Mouse (Mus musculus) MEL (cell line): ENCODE measurements at regions not wholly inside any gene's neighbourhood (a gene's known extent, or its start where the extent isn't known, plus 50 kb on each side); places are given as distances from the start of the nearest gene placed in this dataset.

Experiments used
- CTCF ChIP-seq, 3 experiments: IDR thresholded peaks in 2 of 3; conservative IDR thresholded peaks in 1 of 3; 2 replicates each; pipeline ENCODE4 v1.5.1; 2011 to 2012; ENCODE audit warnings: low read length in 3 of 3, low read depth in 2 of 3, mild to moderate bottlenecking in 2 of 3, improper control_type of control experiment in 1 of 3, inconsistent platforms in 1 of 3, mixed read lengths in 1 of 3, moderate library complexity in 1 of 3; ENCODE audit not compliant: control insufficient read depth in 1 of 3, insufficient read depth in 1 of 3, poor library complexity in 1 of 3, severe bottlenecking in 1 of 3
- HCFC1 ChIP-seq: IDR thresholded peaks from 2 replicates; pipeline ENCODE4 v1.6.1; 2012; ENCODE audit warnings: low read depth, mild to moderate bottlenecking, inconsistent platforms, low read length, improper control_type of control experiment, moderate library complexity
- MEF2A ChIP-seq: IDR thresholded peaks from 2 replicates; pipeline ENCODE4 v1.6.1; 2014; ENCODE audit warnings: low read depth, mild to moderate bottlenecking, inconsistent platforms, low read length, improper control_type of control experiment; ENCODE audit not compliant: poor library complexity, insufficient replicate concordance, severe bottlenecking; ENCODE audit errors: extremely low read depth
- POLR2A ChIP-seq, 2 experiments: IDR thresholded peaks; 2 replicates each; pipeline ENCODE4 v1.6.1; 2011 to 2012; ENCODE audit warnings: low read length in 2 of 2, mild to moderate bottlenecking in 2 of 2, control low read depth in 1 of 2, improper control_type of control experiment in 1 of 2, low read depth in 1 of 2, moderate library complexity in 1 of 2; ENCODE audit not compliant: control insufficient read depth in 1 of 2, insufficient read depth in 1 of 2, poor library complexity in 1 of 2

GRCm38 (mm10) chr1:193434281-193434680, 64.2 kb upstream of the Camk1g start:
- TF ChIP-seq POLR2A (IDR thresholded peaks at IDR 0.05; ENCODE audit: control insufficient read depth in 1 of 2, insufficient read depth in 1 of 2, low read depth in 1 of 2, low read length in 2 of 2, poor library complexity in 1 of 2) = no peak
- TF ChIP-seq HCFC1 = no peak
- no peak for TF ChIP-seq CTCF (IDR thresholded peaks at IDR 0.05 in 2 of 3, conservative IDR thresholded peaks at IDR 0.05 in 1 of 3; ENCODE audit: control insufficient read depth in 1 of 3, insufficient read depth in 1 of 3, low read depth in 2 of 3, low read length in 3 of 3, poor library complexity in 1 of 3, severe bottlenecking in 1 of 3)
- no peak for TF ChIP-seq MEF2A
